Mouse (Mus musculus) intestine, embryonic 15.5 days (tissue): ENCODE data around the gene Dlgap1. TPM values are rescaled to one million over a fixed set of nuclear protein-coding genes. Genes with fewer than 3 reads are reported as not detected.

ENCODE experiments used
- ATAC-seq: fragments of 200-750 bp; cut with Nextera tagmentation; 2 replicates; pipeline ENCODE4 v1.8.0; 2017; ENCODE audit warnings: moderate TSS enrichment, moderate library complexity
- H3K27ac ChIP-seq: fragments of 300-500 bp; sonication (generic); 2 replicates; pipeline ENCODE4 v1.5.1; 2015; ENCODE audit warnings: mild to moderate bottlenecking, inconsistent platforms
- H3K27me3 ChIP-seq: fragments of 300-500 bp; sonication (generic); replicated peaks from 2 replicates; pipeline ENCODE4 v1.6.1; 2015; ENCODE audit warnings: inconsistent platforms
- H3K36me3 ChIP-seq: fragments of 300-500 bp; sonication (generic); 2 replicates; pipeline ENCODE4 v1.6.1; 2015; ENCODE audit warnings: inconsistent platforms
- H3K4me1 ChIP-seq: fragments of 300-500 bp; sonication (generic); replicated peaks from 2 replicates; pipeline ENCODE4 v1.6.1; 2015; ENCODE audit warnings: inconsistent platforms
- H3K4me2 ChIP-seq: fragments of 300-500 bp; sonication (generic); replicated peaks from 2 replicates; pipeline ENCODE4 v1.6.1; 2015; ENCODE audit warnings: mild to moderate bottlenecking, inconsistent platforms
- H3K4me3 ChIP-seq: fragments of 300-500 bp; sonication (generic); replicated peaks from 2 replicates; pipeline ENCODE4 v1.5.1; 2015; ENCODE audit warnings: inconsistent platforms
- H3K9ac ChIP-seq: fragments of 300-500 bp; sonication (generic); 2 replicates; pipeline ENCODE4 v1.6.1; 2015; ENCODE audit warnings: inconsistent platforms
- H3K9me3 ChIP-seq: fragments of 300-500 bp; sonication (generic); 2 replicates; pipeline ENCODE4 v1.6.1; 2016; ENCODE audit warnings: inconsistent platforms
- WGBS: fragments of 180-500 bp; shearing (Covaris S2); methylation state at CpG from one replicate; pipeline ENCODE4 v1.1.7; 2015; 5-methylcytosine and 5-hydroxymethylcytosine counted together
- polyA plus RNA-seq: library from polyadenylated mRNA; unstranded; fragments of >200 nt; fragmentation: Nextera tagmentation; extraction: Ambion mirVana; gene quantifications from 2 replicates; pipeline ENCODE4 v1.2.1, GENCODE M21; 2015

Gene Dlgap1
- polyA plus RNA-seq, 1 experiment from 2014 or later = 1.6 TPM

- no peak for ATAC-seq
- Histone ChIP-seq H3K27ac (no peak overlapping the region), H3K4me2 (no peak overlapping the region), H3K27me3 (no peaks in the 10 kb centered on the region), H3K4me3 (no peak overlapping the region), H3K9ac (no peak overlapping the region), H3K4me1 (no peaks in the 10 kb centered on the region), H3K9me3 (no peaks in the 10 kb centered on the region), H3K36me3 (no peaks in the 10 kb centered on the region)
- 81% methylated on average over 5 of the region's 5 CpGs for WGBS
Measured at GRCm38 (mm10) chr17:70437229-70437628, 468.4 kb downstream of the Dlgap1 start.

- Histone ChIP-seq H3K4me3 (no peak overlapping the region), H3K4me1 (no peaks in the 10 kb centered on the region), H3K27me3 (no peaks in the 10 kb centered on the region), H3K4me2 (no peak overlapping the region), H3K36me3 (no peaks in the 10 kb centered on the region), H3K27ac (no peak overlapping the region), H3K9ac (no peak overlapping the region), H3K9me3 (no peaks in the 10 kb centered on the region)
- ATAC-seq = no peak
- 91% methylated on average over 14 of the region's 14 CpGs for WGBS
Measured at GRCm38 (mm10) chr17:70442976-70443375, 474.1 kb downstream of the Dlgap1 start.

GRCm38 (mm10) chr17:70446451-70446850 is 477.6 kb downstream of the Dlgap1 start:
- ATAC-seq = no peak

GRCm38 (mm10) chr17:70455036-70455435 is 486.2 kb downstream of the Dlgap1 start:
- H3K36me3 ChIP-seq = no peaks in the 10 kb centered on the region
- H3K4me1 ChIP-seq = no peaks in the 10 kb centered on the region
- no peaks in the 10 kb centered on the region for H3K27me3 ChIP-seq
- H3K9me3 ChIP-seq = no peaks in the 10 kb centered on the region
- no peak overlapping the region for H3K4me2 ChIP-seq
- no peak overlapping the region for H3K9ac ChIP-seq
- H3K27ac ChIP-seq = no peak overlapping the region
- 86% methylated on average over 7 of the region's 7 CpGs for WGBS
- ATAC-seq = no peak
- H3K4me3 ChIP-seq = no peak overlapping the region

More at GRCm38 (mm10) chr17:70446451-70446850, 477.6 kb downstream of the Dlgap1 start:
- H3K4me3 ChIP-seq = no peak overlapping the region
- no peaks in the 10 kb centered on the region for H3K9me3 ChIP-seq
- no peak overlapping the region for H3K9ac ChIP-seq
- no peaks in the 10 kb centered on the region for H3K36me3 ChIP-seq
- no peaks in the 10 kb centered on the region for H3K27me3 ChIP-seq
- H3K27ac ChIP-seq = no peak overlapping the region
- 65% methylated on average over 8 of the region's 8 CpGs for WGBS
- H3K4me2 ChIP-seq = no peak overlapping the region
- H3K4me1 ChIP-seq = no peaks in the 10 kb centered on the region

GRCm38 (mm10) chr17:70457103-70457502 is 488.2 kb downstream of the Dlgap1 start:
- ATAC-seq = no peak
- H3K9ac ChIP-seq = no peak overlapping the region
- H3K27ac ChIP-seq = no peak overlapping the region
- H3K27me3 ChIP-seq = no peaks in the 10 kb centered on the region
- H3K4me1 ChIP-seq = no peaks in the 10 kb centered on the region
- H3K4me3 ChIP-seq = no peak overlapping the region
- H3K9me3 ChIP-seq = no peaks in the 10 kb centered on the region
- 69% methylated on average over 1 of the region's 1 CpGs for WGBS
- H3K36me3 ChIP-seq = no peaks in the 10 kb centered on the region
- H3K4me2 ChIP-seq = no peak overlapping the region

- no peaks in the 10 kb centered on the region for H3K9me3 ChIP-seq
- WGBS = 89% methylated on average over 8 of the region's 8 CpGs
- no peak for ATAC-seq
- no peak overlapping the region for H3K4me3 ChIP-seq
- no peaks in the 10 kb centered on the region for H3K36me3 ChIP-seq
- H3K4me1 ChIP-seq = no peaks in the 10 kb centered on the region
- no peak overlapping the region for H3K27ac ChIP-seq
- H3K4me2 ChIP-seq = no peak overlapping the region
- H3K9ac ChIP-seq = no peak overlapping the region
- no peaks in the 10 kb centered on the region for H3K27me3 ChIP-seq
Measured at GRCm38 (mm10) chr17:70462231-70462630, 493.4 kb downstream of the Dlgap1 start.

- H3K9me3 ChIP-seq = no peaks in the 10 kb centered on the region
- no peak for ATAC-seq
- H3K27me3 ChIP-seq = no peaks in the 10 kb centered on the region
- WGBS = 71% methylated on average over 8 of the region's 8 CpGs
- H3K27ac ChIP-seq = no peak overlapping the region
- H3K4me1 ChIP-seq = no peaks in the 10 kb centered on the region
- no peak overlapping the region for H3K4me3 ChIP-seq
- H3K4me2 ChIP-seq = no peak overlapping the region
- no peak overlapping the region for H3K9ac ChIP-seq
- H3K36me3 ChIP-seq = no peaks in the 10 kb centered on the region
Measured at GRCm38 (mm10) chr17:70462771-70463491, 494.1 kb downstream of the Dlgap1 start.

GRCm38 (mm10) chr17:70466413-70466812 is 497.5 kb downstream of the Dlgap1 start:
- Histone ChIP-seq H3K9me3 (no peaks in the 10 kb centered on the region), H3K4me1 (no peaks in the 10 kb centered on the region), H3K4me3 (no peak overlapping the region), H3K27me3 (no peaks in the 10 kb centered on the region), H3K4me2 (no peak overlapping the region), H3K9ac (no peak overlapping the region), H3K27ac (no peak overlapping the region), H3K36me3 (no peaks in the 10 kb centered on the region)
- no peak for ATAC-seq
- 50% methylated on average over 4 of the region's 4 CpGs for WGBS

- H3K4me2 ChIP-seq = no peak overlapping the region
- H3K4me1 ChIP-seq = no peaks in the 10 kb centered on the region
Measured at GRCm38 (mm10) chr17:70470970-70471371, 502.1 kb downstream of the Dlgap1 start.

GRCm38 (mm10) chr17:70472162-70472561 is 503.3 kb downstream of the Dlgap1 start:
- no peak overlapping the region for H3K9ac ChIP-seq
- no peak overlapping the region for H3K4me3 ChIP-seq
- H3K4me1 ChIP-seq = no peaks in the 10 kb centered on the region
- no peak overlapping the region for H3K27ac ChIP-seq
- no peak overlapping the region for H3K4me2 ChIP-seq
- H3K36me3 ChIP-seq = no peaks in the 10 kb centered on the region
- H3K27me3 ChIP-seq = no peaks in the 10 kb centered on the region
- no peak for ATAC-seq
- 77% methylated on average over 7 of the region's 7 CpGs for WGBS
- H3K9me3 ChIP-seq = no peaks in the 10 kb centered on the region

More at GRCm38 (mm10) chr17:70470970-70471371, 502.1 kb downstream of the Dlgap1 start:
- no peak for ATAC-seq
- Histone ChIP-seq H3K27ac (no peak overlapping the region), H3K36me3 (no peaks in the 10 kb centered on the region), H3K9ac (no peak overlapping the region), H3K9me3 (no peaks in the 10 kb centered on the region), H3K4me3 (no peak overlapping the region), H3K27me3 (no peaks in the 10 kb centered on the region)
- WGBS = 66% methylated on average over 7 of the region's 7 CpGs

- no peaks in the 10 kb centered on the region for H3K4me1 ChIP-seq
- no peak overlapping the region for H3K4me3 ChIP-seq
- no peak for ATAC-seq
- H3K9me3 ChIP-seq = no peaks in the 10 kb centered on the region
- no peaks in the 10 kb centered on the region for H3K36me3 ChIP-seq
- 82% methylated on average over 4 of the region's 4 CpGs for WGBS
- H3K9ac ChIP-seq = no peak overlapping the region
- H3K27ac ChIP-seq = no peak overlapping the region
- H3K4me2 ChIP-seq = no peak overlapping the region
- no peaks in the 10 kb centered on the region for H3K27me3 ChIP-seq
Measured at GRCm38 (mm10) chr17:70473871-70474270, 505.0 kb downstream of the Dlgap1 start.

GRCm38 (mm10) chr17:70483716-70484115 is 514.8 kb downstream of the Dlgap1 start:
- WGBS = 84% methylated on average over 4 of the region's 4 CpGs
- H3K9ac ChIP-seq = no peak overlapping the region
- no peak overlapping the region for H3K4me3 ChIP-seq
- no peaks in the 10 kb centered on the region for H3K27me3 ChIP-seq
- ATAC-seq = no peak
- no peaks in the 10 kb centered on the region for H3K36me3 ChIP-seq
- H3K27ac ChIP-seq = no peak overlapping the region
- H3K4me2 ChIP-seq = no peak overlapping the region
- H3K4me1 ChIP-seq = no peaks in the 10 kb centered on the region
- no peaks in the 10 kb centered on the region for H3K9me3 ChIP-seq

GRCm38 (mm10) chr17:70485668-70486067 is 516.8 kb downstream of the Dlgap1 start:
- no peak for ATAC-seq
- Histone ChIP-seq H3K9me3 (no peaks in the 10 kb centered on the region), H3K27me3 (no peaks in the 10 kb centered on the region), H3K4me3 (no peak overlapping the region), H3K9ac (no peak overlapping the region), H3K4me2 (no peak overlapping the region), H3K4me1 (no peaks in the 10 kb centered on the region), H3K27ac (no peak overlapping the region), H3K36me3 (no peaks in the 10 kb centered on the region)
- 89% methylated on average over 4 of the region's 4 CpGs for WGBS
